In genomic region chr13:15464081-15464526, GRCm38 (mm10) we compare ENCODE assay signal across 8 mouse cellular contexts. TPM values are rescaled to one million over a fixed set of nuclear protein-coding genes. Genes with fewer than 3 reads are reported as not detected.
DNase-seq lines count a peak whose midpoint lies in the region; ATAC-seq lines count a peak whose summit lies in the region.

No protein-coding gene starts in this region.

- H3K27ac ChIP-seq in kidney, embryonic 15.5 days: peak overlapping the region; percentile 98
- peak overlapping the region; percentile 98 for H3K27ac ChIP-seq in lung, embryonic 16.5 days (ENCODE audit: low read length)

- DNase-seq in layer of hippocampus, postnatal 25 days (ENCODE audit: extremely low spot score in 1 of 2, low spot score in 1 of 2): peak; percentile 6 to 11
- no peak for DNase-seq in layer of hippocampus, adult 9-10 months (ENCODE audit: low spot score)
- peak; percentile 45 to 47 for DNase-seq in heart, adult 18-20 months
- DNase-seq in retina, embryonic 14.5 days (ENCODE audit: low spot score): peak; percentile 59
- no peak for DNase-seq in c-Kit-positive CD71-positive TER-119-positive erythroid progenitor cells, embryonic 14.5 days (ENCODE audit: low spot score)

- H3K27me3 ChIP-seq in kidney, embryonic 15.5 days: no peaks in the 10 kb centered on the region
- H3K27me3 ChIP-seq in lung, embryonic 16.5 days (ENCODE audit: control insufficient read depth, insufficient read depth, low read depth, low read length): no peaks in the 10 kb centered on the region

- peak overlapping the region; percentile 87 for H3K4me3 ChIP-seq in kidney, embryonic 15.5 days (replicated peaks)
- peak overlapping the region; percentile 95 for H3K4me3 ChIP-seq in lung, embryonic 16.5 days (ENCODE audit: low read length)

- no peaks in the 10 kb centered on the region for H3K36me3 ChIP-seq in kidney, embryonic 15.5 days
- H3K36me3 ChIP-seq in lung, embryonic 16.5 days (ENCODE audit: control insufficient read depth, insufficient read depth, low read length): no peaks in the 10 kb centered on the region

- 0 out of 2 replicates have a peak, but pooled peaks have one; percentile 20 for ATAC-seq in common myeloid progenitor, adult 5-6 weeks (replicated peaks; ENCODE audit: low read depth, poor library complexity, severe bottlenecking)
- ATAC-seq in kidney, embryonic 15.5 days (replicated peaks; ENCODE audit: low FRiP score): peak; percentile 13
- peak; percentile 21 for ATAC-seq in lung, embryonic 16.5 days (ENCODE audit: low read depth)

- peak overlapping the region; percentile 78 for H3K4me2 ChIP-seq in kidney, embryonic 15.5 days
- peak overlapping the region; percentile 58 for H3K4me2 ChIP-seq in lung, embryonic 16.5 days (ENCODE audit: low read depth, low read length)

- peak overlapping the region; percentile 93 for H3K9ac ChIP-seq in kidney, embryonic 15.5 days
- peak overlapping the region; percentile 95 for H3K9ac ChIP-seq in lung, embryonic 16.5 days (ENCODE audit: low read length)

- under 1% methylated on average over 51 of the region's 51 CpGs for WGBS in kidney, embryonic 15.5 days
- 0% methylated on average over 35 of the region's 51 CpGs for WGBS in lung, embryonic 16.5 days

- peaks cover 43% of the 10 kb centered on the region for H3K4me1 ChIP-seq in kidney, embryonic 15.5 days
- peaks cover 22% of the 10 kb centered on the region for H3K4me1 ChIP-seq in lung, embryonic 16.5 days (replicated peaks; ENCODE audit: control insufficient read depth, insufficient read depth, low read length)

- H3K9me3 ChIP-seq in kidney, embryonic 15.5 days (replicated peaks): no peaks in the 10 kb centered on the region
- no peaks in the 10 kb centered on the region for H3K9me3 ChIP-seq in lung, embryonic 16.5 days (ENCODE audit: control insufficient read depth, low read length)

RNA-seq across cellular contexts. Expression of gene Gli3, which starts 1.1 kb away (rescaled TPM):
- 1 to 10 TPM; 8.1 to 9.1 TPM for total RNA-seq in layer of hippocampus, postnatal 25 days (2021)
- 0.18 TPM in 1 of 2 replicates, not detected in the other for total RNA-seq in common myeloid progenitor, adult 5-6 weeks (2017)
- 1 to 10 TPM; 1.3 to 2.6 TPM for total RNA-seq in heart, adult 18-20 months (2021)
- polyA plus RNA-seq in kidney, embryonic 15.5 days (2015; fragmentation: Nextera tagmentation; extraction: Ambion mirVana): 13.2 and 13.7 TPM in 2 replicates
- 13.6 and 13.8 TPM in 2 replicates for polyA plus RNA-seq in lung, embryonic 16.5 days (2015; fragmentation: Nextera tagmentation; extraction: Ambion mirVana)

Comparison
In these comparisons a context has a peak if more than half of its experiments do, and no peak if none do; other contexts are left out.
1. DNase-seq: peak in layer of hippocampus, postnatal 25 days (2 of 2), heart, adult 18-20 months (2 of 2) and retina, embryonic 14.5 days (single experiment); none in layer of hippocampus, adult 9-10 months (single experiment) and c-Kit-positive CD71-positive TER-119-positive erythroid progenitor cells, embryonic 14.5 days (single experiment).
2. Peak in every context shown above with its lines, with median percentiles within 50 percentile points of each other: ATAC-seq.